Mouse (Mus musculus): ENCODE measurements around the gene Alg13.

DNA sequence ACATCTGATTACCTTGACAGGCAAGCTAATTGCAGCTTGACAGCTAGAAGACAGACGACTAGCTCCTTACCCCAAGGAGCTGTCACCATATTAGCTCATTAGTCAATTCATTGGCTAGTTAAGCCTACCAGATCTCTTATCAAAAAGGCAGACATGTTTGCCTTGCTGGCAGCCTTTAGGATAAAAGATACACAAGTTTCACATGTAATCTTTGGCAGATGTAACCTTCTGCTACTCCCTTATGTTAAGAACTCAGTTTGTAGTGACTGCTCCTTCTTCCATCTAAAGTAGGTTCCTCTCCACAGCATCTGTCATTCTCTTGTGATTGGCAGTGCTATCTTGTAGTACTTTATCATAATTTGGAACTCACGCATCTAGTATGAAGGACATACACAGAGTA lies 3.6 kb upstream of the Alg13 start:
- TF ChIP-seq POLR2A (IDR thresholded peaks at IDR 0.05; ENCODE audit: insufficient read depth, low read length) (no peak), CTCF (IDR thresholded peaks at IDR 0.05; ENCODE audit: low read depth, low read length) (no peak), EP300 (IDR thresholded peaks at IDR 0.05; ENCODE audit: insufficient read depth, low read depth, low read length) (no peak)
